Mouse (Mus musculus): ENCODE results near the gene Mrm2. TPM values are rescaled to one million over a fixed set of nuclear protein-coding genes. Genes with fewer than 3 reads are reported as not detected.
A peak's percentile ranks its signal among the peaks of the same experiment; 100 is the strongest.
"Not testable (repeated sequence)": the region's sequence is repeated elsewhere in the genome, so short reads cannot be mapped to it uniquely, and the experiment has no call there.

The Mrm2 gene
- 18.2 and 19.4 TPM in 2 replicates for polyA plus RNA-seq (2015; fragmentation: Nextera tagmentation; extraction: Ambion mirVana)

DNA sequence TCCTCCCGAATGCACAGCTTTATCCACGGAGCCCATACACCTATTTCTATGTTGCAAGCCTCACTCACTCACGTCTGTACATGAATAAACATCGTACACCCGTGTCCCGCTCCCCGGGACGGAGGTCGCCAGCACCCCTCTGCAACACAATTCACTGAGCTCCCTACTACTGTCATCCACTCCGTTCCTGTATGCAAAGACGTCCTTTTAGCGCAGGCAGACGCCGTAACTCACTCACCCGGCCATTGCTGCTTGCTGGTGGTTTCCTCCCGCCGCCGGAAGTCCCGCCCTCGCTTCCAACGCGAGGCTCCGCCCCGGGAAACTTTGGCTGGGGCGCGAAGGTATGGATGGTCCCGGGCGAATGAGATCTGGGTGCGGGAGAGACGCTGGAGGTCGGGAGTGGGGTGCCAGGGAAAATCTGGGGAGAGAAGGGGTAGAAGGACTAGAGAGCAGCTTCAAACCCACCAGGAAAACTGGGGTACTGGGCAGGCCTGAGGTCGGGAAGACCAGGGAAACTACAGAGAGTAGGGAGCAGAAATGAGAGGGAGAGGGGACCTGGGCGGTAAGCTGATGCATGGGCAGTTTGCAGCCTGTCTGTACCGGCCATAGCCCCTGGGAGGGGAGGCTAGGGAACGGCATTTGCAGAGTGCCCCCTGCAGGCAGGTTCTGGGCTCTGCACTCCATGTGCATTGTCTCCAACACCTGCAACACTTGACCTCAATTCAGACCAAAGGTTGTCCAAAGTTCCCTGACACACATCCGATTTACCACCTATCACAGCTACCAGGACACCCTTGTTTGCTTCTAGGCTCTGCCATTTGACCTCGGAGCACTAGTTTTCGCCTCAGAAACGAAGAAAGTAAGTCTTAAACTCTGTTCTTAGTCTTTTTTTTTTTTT lies at the start of gene Mrm2:
Gene Mrm2, minus strand, starts transcription at position 284 of the 898 bp plus-strand sequence.
- DNase-seq (ENCODE audit: low spot score), result peak; percentile 84

DNA sequence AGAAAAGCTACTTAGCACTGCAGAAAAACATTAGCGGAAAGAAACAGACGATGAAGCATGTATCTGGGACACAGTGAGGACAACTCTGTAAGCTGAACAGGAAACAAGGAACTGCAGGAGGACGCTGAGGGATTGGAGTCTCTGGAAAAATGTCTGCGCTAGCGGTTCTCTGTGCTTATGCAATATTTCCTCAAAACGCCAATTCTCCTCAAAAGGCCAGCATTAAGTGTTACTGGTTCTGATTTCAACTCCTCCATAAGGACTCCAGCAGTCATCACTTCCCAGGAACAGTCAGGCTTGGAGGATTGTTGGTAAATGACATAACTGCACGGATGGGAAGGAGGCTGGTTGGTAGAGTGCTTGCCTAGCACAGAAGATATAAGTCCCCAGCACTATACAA lies 49.5 kb upstream of the Mrm2 start:
- DNase-seq (ENCODE audit: low spot score), result no peak

DNA sequence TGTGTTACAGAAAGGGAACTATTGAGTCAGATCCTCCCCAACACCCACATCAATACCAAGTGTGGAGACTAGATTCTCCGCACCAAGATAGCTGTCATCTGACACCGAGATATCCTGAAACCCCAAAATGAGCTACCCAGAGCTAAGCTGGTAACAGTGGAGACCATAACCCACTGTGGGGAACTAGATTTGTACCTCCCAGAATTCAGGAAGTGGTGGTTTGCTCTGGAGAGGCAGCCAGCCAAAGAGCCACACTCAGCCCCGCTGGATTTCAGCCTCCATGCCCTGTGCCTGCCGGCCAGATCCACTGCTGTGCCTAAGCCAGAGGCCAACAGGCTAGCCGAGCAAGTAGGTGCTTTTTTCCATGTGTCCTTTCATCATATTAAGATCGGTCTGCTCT lies 47.6 kb upstream of the Mrm2 start:
- no peak for DNase-seq (ENCODE audit: low spot score)

DNA sequence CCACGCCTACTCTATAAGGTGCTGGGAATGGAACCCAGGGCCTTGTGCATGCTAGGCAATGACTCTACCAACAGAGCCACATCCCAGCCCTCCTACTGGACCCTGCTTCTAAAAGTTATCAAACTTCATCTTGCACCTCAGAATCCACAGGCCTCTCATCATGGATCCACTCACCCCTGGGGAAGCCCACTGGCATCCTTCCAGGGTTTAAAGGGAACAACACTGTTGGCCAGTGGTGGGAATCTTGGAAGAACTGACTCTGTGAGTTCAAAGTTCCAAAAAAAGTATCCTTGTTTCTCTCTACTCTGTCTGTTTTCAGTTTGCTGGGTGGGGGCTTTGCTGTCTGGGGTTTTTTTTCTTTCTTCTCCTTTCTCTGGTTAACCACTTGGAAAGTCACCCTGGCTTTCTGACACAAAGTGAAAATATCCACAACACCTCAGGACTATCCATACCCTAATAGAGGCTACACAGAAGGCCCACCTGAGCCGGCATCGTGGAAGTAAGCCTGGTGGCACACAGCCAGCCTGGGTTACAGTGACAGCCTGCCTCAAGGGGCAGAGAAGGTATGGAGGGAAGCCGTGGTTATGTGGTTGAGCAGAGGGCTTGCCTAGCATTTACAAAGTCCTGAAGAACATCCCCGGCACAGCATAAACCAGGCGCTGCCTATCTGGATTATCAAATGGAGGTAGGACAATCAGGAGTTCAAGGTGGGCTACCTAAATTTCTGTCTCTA lies 46.6 kb upstream of the Mrm2 start:
- DNase-seq (ENCODE audit: low spot score), result no peak

- no peak for DNase-seq (ENCODE audit: low spot score)
Observed at GRCm38 (mm10) chr5:140375249-140375829, 43.6 kb upstream of the Mrm2 start.

DNA sequence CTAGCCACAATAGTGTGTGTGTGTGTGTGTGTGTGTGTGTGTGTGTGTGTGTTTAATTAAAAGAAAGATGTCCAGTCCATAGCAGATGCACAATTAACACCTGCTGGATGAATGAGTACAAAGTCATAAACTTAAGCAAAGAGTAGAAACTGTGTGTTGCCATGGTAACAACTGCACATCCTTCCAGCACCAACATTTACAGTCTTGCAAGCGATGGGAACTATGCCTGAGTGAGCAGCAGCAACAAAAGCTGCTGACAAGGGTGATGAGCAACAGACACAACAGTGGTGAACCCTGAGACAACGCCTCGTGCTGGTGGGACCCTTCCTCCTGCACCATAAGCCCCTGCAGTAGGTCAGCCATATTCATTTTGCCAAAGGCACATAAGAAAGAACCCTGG lies 42.5 kb upstream of the Mrm2 start:
- no peak for DNase-seq (ENCODE audit: low spot score)

GRCm38 (mm10) chr5:140373711-140374110 lies 42.0 kb upstream of the Mrm2 start:
- DNase-seq (ENCODE audit: low spot score), result no peak

- no peak for DNase-seq (ENCODE audit: low spot score)
Observed at GRCm38 (mm10) chr5:140371671-140372070, 40.0 kb upstream of the Mrm2 start.

DNA sequence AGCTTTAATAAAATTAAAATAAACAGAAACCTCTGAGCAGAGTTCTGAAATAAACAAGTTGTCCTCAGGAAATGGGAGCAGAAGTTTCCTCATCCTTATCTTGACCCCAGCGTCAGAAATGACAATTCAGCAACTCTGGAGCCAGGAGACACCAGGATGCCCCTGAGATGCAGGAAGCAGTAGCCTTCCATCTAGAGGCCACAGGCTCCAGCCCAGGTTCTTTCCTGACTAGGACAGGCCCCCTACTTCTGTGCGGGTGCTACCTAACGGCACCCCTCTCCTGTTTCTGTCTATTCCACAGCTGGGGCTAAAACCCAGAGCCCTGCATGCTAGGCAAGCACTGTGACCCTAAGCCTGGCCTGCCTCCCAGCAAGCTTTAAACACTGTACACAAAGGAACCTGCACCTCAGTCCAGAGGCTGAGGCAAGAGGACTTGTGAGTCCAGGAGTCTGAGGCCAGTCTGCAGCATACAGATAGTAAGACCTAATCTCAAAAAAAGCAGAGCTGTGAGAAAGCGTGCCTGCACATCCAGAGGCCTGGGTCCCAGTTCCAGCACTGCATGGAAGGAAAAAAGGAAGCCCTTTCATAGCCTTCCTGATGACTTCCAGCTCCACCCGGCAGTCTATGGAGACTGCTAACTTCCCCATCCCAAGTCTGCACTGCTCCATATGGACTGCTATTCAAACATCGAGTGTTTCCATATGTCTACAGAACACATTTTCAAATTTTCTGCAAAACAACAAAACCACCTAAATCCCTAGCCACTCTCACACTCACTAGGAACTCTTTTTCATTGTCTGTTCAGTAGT lies 39.0 kb upstream of the Mrm2 start:
- no peak for DNase-seq (ENCODE audit: low spot score)

DNA sequence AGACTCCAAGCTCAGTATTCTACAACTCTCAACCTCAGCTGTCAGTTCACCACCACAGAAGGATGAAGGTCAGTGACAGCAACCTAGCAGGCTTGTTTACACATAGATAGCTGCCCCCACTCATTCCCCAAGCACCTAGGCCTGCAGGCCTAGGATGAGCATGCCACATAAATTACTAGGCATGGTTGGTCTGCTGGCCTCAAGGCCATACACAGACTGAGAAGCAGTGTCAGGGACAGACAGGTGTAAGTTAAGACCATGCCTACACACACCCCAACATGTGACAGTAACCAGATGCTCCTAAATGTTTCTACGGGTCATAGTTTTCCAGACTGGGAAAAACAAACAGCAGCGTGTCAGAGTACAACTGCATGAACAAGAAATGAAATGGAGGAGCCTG lies 37.8 kb upstream of the Mrm2 start:
- no peak for DNase-seq (ENCODE audit: low spot score)

- DNase-seq (ENCODE audit: low spot score), result no peak
Observed at GRCm38 (mm10) chr5:140368926-140369325, 37.2 kb upstream of the Mrm2 start.

- not testable (repeated sequence) for DNase-seq (ENCODE audit: low spot score)
Observed at GRCm38 (mm10) chr5:140368126-140368525, 36.4 kb upstream of the Mrm2 start.

DNA sequence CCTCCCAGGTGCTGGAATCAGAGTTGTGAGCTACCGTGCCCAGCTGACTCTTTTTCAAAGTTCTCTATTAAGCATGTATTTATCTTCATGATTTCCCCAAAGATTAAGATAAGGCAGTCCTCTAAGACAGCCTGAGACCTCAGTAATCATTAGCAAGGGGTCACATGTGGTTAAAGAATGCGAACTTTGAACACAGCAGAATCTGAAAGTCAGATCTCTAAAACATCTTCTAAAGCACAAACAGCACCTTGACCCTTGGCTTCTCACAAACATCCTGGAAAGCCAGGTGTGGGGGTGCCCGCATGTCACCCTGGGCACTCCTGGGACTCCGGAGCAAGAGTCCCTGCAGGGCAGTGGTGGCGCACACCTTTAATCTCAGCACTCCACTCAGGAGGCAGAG lies 32.7 kb upstream of the Mrm2 start:
- DNase-seq (ENCODE audit: low spot score), result no peak

- no peak for DNase-seq (ENCODE audit: low spot score)
Observed at GRCm38 (mm10) chr5:140359930-140360674, 28.4 kb upstream of the Mrm2 start.

- DNase-seq (ENCODE audit: low spot score), result no peak
Observed at GRCm38 (mm10) chr5:140357466-140357865, 25.8 kb upstream of the Mrm2 start.

GRCm38 (mm10) chr5:140355934-140356333 lies 24.2 kb upstream of the Mrm2 start:
- no peak for DNase-seq (ENCODE audit: low spot score)

DNA sequence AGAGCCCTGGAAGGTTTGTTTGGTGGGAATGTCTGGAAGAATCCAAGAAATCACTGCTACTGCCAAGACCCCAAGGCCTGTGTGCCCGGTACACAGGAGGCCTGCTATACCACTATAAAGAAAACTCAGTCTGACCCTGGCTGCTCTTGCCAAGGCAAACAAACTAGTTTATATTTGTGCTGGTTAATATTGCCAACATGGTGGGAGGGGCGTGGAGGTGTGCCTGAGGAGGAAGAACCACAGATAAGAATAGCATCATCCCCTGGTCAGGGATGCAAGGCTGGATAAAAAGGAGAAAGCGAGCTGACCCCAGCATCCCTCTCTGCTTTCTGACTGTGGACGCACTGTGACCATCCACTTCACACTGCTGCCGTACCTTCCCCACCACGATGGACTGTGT lies 20.7 kb upstream of the Mrm2 start:
- no peak for DNase-seq (ENCODE audit: low spot score)

DNA sequence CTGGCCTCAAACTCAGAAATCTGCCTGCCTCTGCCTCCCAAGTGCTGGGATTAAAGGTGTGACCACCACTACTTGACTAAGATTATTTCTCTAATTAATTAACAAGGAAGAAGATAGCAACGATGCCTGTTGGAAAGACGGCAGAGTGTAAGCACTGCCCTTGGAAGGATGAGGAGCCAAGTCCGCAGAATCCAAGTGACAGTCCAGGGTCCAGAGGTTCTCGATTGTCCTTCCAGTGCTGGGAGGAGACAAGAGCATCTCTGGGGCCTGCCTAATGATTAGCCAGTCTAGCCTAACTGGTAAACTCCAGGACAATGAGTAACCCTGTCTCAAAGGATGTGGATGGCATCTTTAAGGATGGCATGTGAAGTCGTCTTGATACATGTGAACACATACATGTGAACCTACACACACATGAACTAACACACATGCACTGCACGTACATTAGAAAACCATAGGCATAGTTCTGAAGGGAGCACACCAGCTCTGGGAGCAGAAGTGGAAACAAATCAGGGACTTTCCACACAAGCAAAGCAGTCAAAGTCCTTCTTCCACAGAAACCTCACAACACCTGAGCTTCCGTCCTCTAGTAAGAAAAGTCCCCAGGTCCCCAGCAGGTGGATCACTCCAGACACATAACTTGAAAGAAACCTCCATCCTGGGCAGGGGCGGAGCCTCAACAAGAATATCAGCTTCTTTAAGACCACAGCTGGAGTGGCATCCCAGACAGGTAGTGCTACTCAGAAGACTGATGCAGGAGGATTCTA lies 19.2 kb upstream of the Mrm2 start:
- no peak for DNase-seq (ENCODE audit: low spot score)

- peak; percentile 26 for DNase-seq (ENCODE audit: low spot score)
Observed at GRCm38 (mm10) chr5:140349882-140350281, 18.2 kb upstream of the Mrm2 start.

GRCm38 (mm10) chr5:140346050-140346449 lies 14.4 kb upstream of the Mrm2 start:
- no peak for DNase-seq (ENCODE audit: low spot score)
